Mouse (Mus musculus): Measurements from ENCODE around the gene Coa4. TPM values are rescaled to one million over a fixed set of nuclear protein-coding genes. Genes with fewer than 3 reads are reported as not detected.

Gene Coa4
- 10 to 100 TPM; 10.2 to 11.2 TPM for total RNA-seq (2021)

DNA sequence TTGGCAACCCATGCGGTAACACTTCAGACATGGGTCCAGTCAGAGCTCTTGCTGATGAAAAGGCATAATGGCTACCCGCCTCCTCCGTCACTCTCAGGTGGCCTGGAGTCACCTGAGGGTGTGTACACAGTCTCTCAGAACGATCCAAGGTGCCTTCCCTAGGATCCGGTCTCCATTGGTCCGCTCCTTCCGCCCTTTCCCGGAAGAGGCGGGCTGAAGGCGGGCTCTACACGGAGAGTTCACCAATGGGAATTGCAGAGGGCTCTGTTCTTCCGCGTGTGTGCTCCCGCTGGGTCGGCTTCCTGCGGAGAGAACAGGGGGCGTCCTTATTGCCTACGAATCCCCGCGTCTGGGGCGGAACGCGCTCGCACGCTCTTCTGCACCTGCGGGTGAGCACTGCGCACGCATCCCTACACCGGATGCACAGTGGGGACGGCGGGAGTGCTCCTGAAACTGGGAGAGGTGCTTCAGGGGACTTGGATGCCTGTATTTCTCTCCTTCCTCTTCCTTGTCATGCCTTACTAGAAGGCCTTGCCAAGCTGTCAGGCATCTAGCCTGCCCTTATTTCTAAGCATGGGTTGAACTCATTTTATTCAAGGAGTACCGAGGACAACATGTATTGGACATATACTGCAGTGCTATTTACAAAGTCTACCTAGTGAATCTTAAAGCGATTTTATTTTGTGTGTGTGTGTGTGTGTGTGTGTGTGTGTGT lies at the start of gene Coa4:
Gene Coa4 (plus strand): TSS at position 268 of the 715 bp plus-strand sequence.
- intact Hi-C loops (cut with DNase I), result loop anchor here (5.0 kb wide), 1 partner anchor 45 kb away; no protein-coding TSS in a partner anchor
- DNase-seq (ENCODE audit: low spot score in 2 of 2), result peak; percentile 88 to 94

DNA sequence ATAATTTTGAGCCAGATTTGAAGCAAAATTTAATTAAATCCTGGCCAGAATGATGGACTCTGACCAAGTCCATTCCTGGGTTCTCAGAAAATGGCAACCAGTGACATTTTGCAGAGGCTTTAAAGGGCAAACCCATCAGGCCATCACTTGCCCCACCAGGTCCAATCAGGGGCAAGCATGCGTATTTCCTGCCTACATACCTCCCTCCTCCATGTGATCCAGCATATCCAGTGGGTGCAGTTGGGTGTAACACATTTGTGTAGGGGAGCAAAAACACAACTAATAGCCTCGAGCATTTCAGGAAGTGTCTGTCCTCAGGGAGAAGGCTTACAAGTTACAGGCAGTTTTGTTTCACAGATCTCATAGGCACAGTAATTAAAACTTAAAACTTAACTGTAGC lies 49.6 kb upstream of the Coa4 start:
- intact Hi-C loops (cut with DNase I), result no loop called here
- no peak for DNase-seq (ENCODE audit: low spot score in 2 of 2)

DNA sequence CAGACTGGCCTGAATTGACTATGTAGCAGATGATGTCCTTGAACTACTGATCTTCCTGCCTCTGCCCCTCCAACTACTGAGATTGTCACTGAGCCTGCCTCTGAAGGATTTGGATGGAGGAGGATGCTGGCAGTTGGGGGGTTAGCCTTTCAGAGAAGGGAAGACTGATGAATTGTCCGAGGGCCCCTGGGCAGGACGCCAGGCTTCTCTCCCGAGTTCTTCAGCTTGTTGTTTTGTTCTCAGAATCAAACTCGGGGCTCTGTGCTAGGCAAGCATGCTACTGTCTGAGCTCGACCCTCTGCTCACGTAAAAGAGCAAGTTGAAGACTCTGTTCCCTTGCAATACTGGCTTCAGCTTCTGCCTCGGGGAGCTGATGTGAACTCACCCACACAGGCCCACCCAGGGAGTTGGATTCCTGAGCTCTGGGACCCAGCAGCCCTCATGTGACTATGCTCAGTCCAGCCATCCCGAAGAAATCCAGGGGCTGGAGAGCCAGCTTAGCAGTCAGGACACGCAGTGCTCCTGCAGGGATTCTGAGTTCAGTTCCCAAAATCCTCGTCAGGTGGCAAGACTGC lies 48.3 kb upstream of the Coa4 start:
- no peak for DNase-seq (ENCODE audit: low spot score in 2 of 2)
- intact Hi-C loops (cut with DNase I), result no loop called here

DNA sequence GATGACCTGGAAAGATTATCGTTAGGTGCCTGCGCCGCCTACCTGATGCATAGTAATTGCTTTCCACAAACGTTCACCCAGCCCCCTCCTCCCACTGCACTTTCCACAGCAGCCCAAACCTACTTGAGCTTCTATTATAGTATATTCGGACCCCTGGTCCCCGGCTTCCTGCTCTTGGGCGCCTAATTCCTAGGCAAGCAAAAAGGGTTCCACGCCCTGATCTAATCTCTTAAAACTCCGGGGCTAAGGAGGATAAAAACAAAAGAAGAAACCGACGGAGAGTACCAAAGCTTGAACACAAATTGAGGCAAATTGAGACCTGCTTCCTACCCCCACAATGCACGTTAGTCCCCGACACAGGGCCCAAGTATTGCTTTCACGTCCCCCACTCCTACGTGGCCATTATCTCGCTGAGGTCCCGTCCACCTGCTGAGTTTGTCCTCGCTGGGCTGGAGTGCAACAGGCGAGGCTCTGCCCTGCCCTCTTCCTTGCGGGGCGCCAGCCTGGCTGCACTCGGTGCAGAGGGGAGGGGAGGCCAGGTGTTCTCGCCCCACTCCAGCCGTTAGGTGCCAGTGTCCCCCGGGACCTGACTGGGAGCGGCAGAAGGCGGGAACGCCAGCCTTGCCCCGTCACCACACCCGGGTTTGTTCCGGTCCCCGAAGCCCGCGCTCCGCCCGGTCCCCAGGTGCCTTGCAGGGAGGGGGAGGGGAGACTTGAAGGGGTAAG lies 44.3 kb upstream of the Coa4 start:
- no peak for DNase-seq (ENCODE audit: low spot score in 2 of 2)
- intact Hi-C loops (cut with DNase I), result no loop called here

DNA sequence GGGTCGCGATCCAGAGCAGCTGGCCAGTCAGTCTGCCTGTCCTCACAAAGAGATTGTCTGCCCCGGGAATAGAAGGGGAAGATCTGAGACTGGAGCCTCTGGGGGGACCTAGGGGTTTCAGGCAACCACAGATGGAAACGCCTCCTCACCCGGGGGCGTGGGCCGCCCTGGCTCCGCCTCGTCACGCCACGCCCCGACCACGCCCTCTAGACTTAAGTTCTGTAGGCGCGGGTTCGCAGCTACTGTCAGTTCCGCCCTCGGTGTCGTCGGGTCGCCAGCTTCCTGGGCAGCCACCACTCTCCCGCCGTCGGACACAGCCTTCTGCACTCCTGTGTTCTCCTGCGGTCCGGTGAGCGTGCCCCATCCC lies 43.8 kb upstream of the Coa4 start, which contains the start of gene Ucp2:
Gene Ucp2 (plus strand): TSS at position 221 of the 367 bp plus-strand sequence.
- intact Hi-C loops (cut with DNase I), result no loop called here
- peak; percentile 57 to 58 for DNase-seq (ENCODE audit: low spot score in 2 of 2)

DNA sequence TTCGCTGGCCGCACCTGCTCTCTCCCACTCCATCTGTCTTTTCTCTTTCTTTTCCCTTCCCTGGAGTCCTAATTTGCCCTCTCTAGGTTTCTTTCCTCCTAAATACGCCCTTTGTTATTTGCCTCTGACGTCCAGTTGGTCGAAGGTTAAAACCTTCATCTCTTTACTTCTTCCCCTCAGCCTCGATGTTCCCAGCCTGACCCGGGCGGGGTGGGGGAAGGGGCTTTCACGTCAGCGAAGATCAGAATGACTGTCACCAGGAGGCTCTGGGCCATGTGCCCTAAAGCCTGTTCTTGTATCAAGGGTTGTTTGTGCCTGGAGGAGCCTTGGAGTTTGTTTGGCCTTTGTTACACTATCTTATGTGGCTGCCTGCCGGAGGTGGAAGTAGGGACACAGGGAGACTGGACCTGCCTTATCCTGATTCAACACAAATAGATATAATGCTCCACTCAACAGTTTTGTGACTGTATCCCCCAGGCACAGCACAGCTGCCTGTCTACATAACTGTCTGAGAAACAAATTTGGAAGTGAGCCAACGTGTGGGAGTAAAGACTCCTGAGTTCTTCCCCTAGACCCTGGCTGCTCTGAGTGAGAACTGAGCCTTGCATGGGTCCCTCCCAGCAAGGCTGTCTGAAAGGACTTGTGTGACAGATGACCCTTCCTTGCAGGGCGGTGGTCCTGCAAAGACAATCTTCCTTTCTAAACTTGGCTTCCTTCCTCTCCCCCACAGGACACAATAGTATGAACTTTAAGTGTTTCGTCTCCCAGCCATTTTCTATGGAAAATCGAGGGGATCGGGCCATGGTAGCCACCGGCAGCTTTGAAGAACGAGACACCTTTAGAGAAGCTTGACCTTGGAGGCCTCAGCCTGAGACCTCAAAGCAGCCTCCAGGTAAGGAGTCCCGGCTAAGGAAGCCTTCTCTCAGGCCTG lies 43.1 kb upstream of the Coa4 start:
- DNase-seq (ENCODE audit: low spot score in 2 of 2), result peak in 1 of 2 experiments; percentile 44
- intact Hi-C loops (cut with DNase I), result no loop called here

DNA sequence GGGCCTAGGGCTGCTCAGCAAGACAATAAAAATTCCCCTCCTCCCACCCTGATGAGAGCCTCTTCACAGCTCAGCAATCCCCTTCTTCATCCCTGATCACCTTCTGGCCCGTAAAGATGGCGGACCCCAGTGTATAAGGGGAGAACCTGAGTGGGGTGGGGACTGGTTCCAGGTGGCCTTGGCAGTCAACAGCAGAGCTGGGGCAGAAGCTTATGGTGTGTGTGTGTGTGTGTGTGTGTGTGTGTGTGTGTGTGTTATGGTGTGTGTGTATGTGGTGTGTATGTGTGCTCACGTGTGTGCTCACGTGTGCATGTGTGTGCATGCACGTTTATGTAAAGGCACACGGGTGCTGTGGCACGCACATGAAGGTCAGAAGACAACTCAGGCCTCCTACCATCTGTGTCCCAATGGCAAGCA lies 42.4 kb upstream of the Coa4 start:
- intact Hi-C loops (cut with DNase I), result no loop called here
- DNase-seq (ENCODE audit: low spot score in 2 of 2), result no peak

DNA sequence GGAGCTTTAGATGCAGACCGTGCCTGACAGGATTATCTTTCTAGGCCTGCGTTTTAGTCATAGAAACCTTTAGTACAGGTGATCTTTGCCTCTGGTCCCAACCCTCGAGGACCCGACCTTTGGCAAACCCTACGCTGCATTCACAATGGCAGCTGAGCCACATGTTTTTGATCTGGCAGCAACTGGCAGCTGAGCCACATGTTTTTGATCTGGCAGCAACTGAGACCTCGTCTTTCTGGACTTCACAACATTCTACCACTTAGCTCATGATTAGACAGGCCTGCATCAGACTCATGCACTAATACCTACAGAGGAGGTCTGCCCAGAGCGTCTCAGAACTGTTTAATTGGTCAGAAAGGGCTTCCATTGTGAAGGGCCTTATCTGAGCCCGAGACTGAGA lies 41.8 kb upstream of the Coa4 start:
- intact Hi-C loops (cut with DNase I), result loop anchor here (5.0 kb wide), 1 partner anchor 68 kb away; no protein-coding TSS in a partner anchor
- DNase-seq (ENCODE audit: low spot score in 2 of 2), result no peak

DNA sequence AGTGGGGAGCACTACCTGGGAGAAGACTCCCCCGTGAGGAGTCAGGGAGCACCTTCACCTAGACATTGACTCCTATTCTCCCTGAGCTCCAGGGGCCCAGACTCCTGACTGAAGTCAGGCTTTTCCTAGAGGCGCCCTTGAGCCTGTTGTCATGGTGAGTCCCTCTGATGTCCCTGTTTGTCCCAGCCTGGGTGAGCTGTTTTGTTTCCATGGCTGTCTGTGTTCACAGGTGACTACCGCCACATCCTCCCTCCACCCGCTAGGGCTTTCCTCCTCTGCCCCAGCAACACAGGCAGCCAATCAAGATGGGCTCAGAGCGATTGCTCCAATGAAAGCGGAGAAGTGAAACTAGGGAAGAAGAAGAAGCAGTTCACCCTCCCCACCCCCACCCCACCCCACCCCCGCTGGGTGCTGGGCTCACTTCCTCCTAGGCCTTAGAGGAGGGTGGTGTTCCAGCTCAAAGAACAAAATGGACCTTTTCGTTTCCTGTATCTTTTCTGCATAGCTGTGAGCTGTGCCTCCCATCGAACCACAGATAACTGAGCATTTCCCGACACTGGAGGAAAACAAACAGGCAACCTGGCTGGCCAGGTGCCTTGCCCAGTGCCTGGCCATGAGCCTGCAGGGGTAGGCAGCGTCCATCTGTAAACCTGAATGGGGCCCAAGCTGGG lies 41.2 kb upstream of the Coa4 start:
- peak; percentile 62 to 83 for DNase-seq (ENCODE audit: low spot score in 2 of 2)
- intact Hi-C loops (cut with DNase I), result loop anchor here (5.0 kb wide), 1 partner anchor 68 kb away; no protein-coding TSS in a partner anchor

DNA sequence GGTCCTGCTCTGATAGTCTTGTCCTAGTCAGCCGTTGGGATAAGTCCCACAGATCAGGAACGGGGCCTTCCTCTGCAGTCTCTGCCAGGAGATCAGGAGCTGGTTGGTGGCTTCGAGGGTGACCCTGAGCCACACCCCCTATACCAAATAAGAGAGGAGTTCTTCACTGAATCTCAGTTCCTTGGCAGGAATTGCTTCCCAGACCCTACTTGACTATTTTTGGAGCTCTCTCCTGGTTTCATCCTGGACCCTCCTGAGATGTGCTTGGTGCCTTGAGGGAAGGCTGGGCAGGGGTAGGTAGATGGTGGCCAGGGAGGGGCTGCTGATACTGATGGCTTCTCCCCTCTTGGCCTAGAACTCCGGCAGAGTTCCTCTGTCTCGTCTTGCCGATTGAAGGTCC lies 40.5 kb upstream of the Coa4 start:
- DNase-seq (ENCODE audit: low spot score in 2 of 2), result no peak
- intact Hi-C loops (cut with DNase I), result loop anchor here (5.0 kb wide), 1 partner anchor 69 kb away; no protein-coding TSS in a partner anchor

DNA sequence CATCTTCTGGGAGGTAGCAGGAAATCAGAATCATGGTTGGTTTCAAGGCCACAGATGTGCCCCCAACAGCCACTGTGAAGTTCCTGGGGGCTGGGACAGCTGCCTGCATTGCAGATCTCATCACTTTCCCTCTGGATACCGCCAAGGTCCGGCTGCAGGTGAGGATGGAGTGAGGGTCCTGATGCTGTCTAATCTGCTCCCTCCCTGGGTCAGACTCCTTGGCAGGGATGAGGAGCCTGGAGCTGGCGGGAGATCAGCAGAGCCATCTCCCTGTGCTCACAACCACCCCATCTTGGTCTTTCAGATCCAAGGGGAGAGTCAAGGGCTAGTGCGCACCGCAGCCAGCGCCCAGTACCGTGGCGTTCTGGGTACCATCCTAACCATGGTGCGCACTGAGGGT lies 40.1 kb upstream of the Coa4 start:
- no peak for DNase-seq (ENCODE audit: low spot score in 2 of 2)
- intact Hi-C loops (cut with DNase I), result loop anchor here (5.0 kb wide), 1 partner anchor 69 kb away; no protein-coding TSS in a partner anchor

DNA sequence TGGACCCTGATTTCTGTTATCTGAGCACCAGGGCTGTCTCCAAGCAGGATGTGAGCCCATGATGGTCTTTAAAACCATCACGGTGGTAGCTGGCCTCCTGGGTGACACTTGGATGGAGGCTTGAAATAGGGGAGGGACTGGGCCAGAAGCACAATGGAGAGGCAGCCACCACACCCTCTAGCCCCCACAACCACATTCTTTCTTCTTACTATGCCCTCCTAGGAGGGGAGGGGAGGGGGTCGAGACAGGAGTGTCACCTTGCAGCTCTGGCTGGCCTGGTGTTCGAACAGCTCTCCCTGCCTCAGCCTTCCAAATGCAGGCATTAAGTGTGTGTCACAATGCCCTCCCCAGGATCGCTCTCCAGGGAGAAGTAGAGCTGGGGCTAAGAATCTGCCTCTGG lies 39.5 kb upstream of the Coa4 start:
- no peak for DNase-seq (ENCODE audit: low spot score in 2 of 2)
- intact Hi-C loops (cut with DNase I), result loop anchor here (5.0 kb wide), 1 partner anchor 70 kb away; no protein-coding TSS in a partner anchor

DNA sequence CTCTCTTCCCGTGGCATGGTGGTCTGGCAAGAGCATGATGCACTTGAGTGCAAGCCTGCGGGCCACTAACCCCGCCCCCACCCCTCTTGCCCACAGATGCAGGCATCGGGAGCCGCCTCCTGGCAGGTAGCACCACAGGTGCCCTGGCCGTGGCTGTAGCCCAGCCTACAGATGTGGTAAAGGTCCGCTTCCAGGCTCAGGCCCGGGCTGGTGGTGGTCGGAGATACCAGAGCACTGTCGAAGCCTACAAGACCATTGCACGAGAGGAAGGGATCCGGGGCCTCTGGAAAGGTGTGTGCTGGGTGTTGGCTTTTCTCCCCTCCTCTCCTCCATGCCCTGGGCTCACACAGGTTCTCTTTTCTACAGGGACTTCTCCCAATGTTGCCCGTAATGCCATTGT lies 38.9 kb upstream of the Coa4 start:
- intact Hi-C loops (cut with DNase I), result loop anchor here (5.0 kb wide), 1 partner anchor 71 kb away; no protein-coding TSS in a partner anchor
- DNase-seq (ENCODE audit: low spot score in 2 of 2), result no peak

DNA sequence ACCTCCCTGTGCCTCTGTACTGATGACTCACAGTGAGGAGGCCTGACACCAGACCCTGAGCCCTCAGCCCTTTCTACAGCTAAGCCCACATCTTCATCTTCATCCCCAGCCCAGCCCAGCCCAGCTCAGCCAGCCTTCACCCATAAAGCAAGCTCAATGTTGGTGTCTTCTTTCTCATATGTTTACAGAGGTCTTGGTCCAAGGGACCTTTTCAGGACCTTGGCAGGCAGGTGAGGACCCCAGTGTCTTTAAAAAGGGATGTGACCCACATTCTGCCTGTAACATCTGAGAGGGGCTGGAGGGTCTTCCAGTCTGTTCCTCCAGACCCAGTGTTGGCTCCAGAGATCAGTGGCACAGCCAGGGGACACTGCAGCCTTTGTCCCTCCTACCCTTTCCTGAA lies 37.4 kb upstream of the Coa4 start:
- DNase-seq (ENCODE audit: low spot score in 2 of 2), result no peak
- intact Hi-C loops (cut with DNase I), result loop anchor here (5.0 kb wide), 1 partner anchor 72 kb away; no protein-coding TSS in a partner anchor

DNA sequence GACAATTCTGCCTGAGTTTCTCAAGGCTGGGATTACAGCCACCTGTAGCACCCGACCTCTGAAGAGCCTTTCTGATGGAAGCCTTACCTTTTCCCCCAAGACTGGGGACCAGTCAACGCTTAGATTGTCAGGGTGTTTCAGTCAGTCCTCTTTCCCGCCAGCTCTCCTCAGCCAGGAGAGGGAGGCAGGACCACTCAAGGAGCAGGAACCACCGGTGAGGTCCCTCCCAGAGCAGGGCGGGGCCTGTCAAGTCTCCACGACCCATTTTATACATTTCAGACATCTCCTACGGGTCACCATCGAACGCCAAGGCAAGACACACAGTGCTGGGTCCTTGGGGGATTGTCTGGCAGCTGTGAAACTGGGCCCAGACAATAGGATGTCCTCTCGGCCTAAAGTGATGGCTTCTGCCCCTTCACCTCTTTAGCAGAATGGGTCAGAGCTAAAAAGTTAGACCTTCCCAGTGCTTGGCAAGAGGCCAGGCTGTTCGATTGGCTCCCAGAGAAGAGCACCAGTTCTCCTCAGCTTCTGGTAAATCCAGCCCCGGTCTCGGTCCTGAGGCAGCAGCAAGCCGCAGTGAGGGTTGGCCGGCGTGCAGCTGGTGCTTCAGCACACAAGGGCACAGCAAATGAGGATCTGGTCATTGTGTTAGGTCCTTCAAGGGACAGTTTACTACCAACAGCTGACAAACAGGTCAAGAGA lies 36.4 kb upstream of the Coa4 start:
- intact Hi-C loops (cut with DNase I), result no loop called here
- DNase-seq (ENCODE audit: low spot score in 2 of 2), result no peak

DNA sequence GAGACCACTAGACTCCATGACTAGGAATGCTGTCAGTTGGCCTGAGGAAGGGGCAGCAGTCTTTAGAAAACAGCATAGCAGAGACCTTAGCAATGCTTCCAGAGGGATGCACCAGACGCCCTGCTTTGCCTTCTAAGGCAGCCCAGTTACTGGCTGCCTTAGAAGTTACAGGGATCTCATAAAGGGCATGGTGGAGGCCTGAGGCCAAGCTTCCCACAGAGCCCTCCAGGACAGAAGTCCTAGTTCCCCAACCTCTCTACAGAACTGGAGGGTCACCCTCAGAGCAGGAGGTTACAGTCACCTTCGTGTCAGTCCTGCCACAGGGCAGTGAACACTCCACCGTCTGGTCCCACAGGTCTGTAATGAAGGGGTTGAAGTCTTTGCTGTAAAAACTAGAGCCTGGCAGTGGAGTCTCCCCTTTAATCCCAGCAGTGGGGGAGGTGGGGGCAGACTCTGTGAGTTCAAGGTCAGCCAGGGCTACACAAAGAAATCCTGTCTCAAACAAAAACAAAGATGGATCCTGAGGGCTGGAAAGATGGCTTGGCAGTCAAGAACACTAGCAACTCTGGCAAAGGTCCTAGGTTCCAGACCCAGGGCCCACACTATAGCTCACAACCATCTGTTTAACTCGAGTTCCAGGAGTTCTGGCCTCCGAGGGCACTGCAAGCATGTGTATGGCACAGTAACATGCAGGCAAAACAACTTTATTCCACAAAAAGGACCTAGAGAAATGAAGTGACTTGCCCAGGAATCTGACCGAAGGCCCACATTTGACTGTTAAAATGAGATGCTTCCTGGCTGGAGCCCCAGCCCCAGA lies 35.6 kb upstream of the Coa4 start:
- DNase-seq (ENCODE audit: low spot score in 2 of 2), result no peak
- intact Hi-C loops (cut with DNase I), result no loop called here

DNA sequence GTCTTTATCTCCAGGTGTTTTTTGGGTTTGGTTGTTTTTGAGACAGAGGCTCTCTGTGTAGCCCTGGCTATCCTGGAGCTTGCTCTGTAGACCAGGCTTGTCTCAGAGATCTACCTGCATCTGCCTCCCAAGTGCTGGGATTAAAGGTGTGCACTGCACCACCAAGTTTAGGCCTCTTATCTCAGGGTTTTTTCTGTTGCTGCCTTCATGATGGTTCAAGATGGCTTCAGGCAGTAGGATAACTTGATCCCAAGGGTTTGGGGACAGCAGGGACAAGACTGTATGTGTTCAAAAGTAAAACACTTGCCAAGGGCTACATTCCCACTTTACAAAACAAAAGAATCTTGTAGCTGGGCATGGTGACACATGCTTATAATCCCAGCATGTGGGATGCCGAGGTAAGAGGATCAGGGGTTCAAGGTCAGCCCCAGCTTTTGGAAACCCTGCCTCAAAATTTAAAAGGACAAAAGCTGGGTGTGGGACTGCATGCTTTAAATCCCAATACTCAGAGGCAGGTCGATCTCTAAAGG lies 35.0 kb upstream of the Coa4 start:
- intact Hi-C loops (cut with DNase I), result no loop called here

More for the DNA sequence above, 35.0 kb upstream of the Coa4 start:
- DNase-seq (ENCODE audit: low spot score in 2 of 2), result no peak

Data from left cerebral cortex, postnatal 25 days (tissue).